Mouse (Mus musculus): Measurements from ENCODE around the gene P2rx1. TPM values are rescaled to one million over a fixed set of nuclear protein-coding genes. Genes with fewer than 3 reads are reported as not detected.

The P2rx1 gene
- polyA plus RNA-seq, 1 experiment from 2014 or later, result 5.6 TPM

GRCm38 (mm10) chr11:73023827-73024226, 24.9 kb downstream of the P2rx1 start:
- Histone ChIP-seq H3K4me1 (ENCODE audit: control insufficient read depth, insufficient read depth, low read length) (peaks cover 22% of the 10 kb centered on the region), H3K27ac (ENCODE audit: low read length) (peak overlapping the region; percentile 40; the same call in 1 of the 2 replicates), H3K9ac (ENCODE audit: low read length) (no peak overlapping the region), H3K27me3 (ENCODE audit: control insufficient read depth, insufficient read depth, low read length) (peaks cover 17% of the 10 kb centered on the region), H3K36me3 (ENCODE audit: control insufficient read depth, insufficient read depth) (no peaks in the 10 kb centered on the region), H3K4me3 (ENCODE audit: low read length) (no peak overlapping the region), H3K4me2 (ENCODE audit: low read depth, low read length) (no peak overlapping the region), H3K9me3 (replicated peaks; ENCODE audit: control insufficient read depth, low read length) (no peaks in the 10 kb centered on the region)
- ATAC-seq (replicated peaks; ENCODE audit: extremely low read depth, insufficient read depth, low FRiP score), result no peak
- WGBS, result 41% methylated on average over 4 of the region's 4 CpGs

DNA sequence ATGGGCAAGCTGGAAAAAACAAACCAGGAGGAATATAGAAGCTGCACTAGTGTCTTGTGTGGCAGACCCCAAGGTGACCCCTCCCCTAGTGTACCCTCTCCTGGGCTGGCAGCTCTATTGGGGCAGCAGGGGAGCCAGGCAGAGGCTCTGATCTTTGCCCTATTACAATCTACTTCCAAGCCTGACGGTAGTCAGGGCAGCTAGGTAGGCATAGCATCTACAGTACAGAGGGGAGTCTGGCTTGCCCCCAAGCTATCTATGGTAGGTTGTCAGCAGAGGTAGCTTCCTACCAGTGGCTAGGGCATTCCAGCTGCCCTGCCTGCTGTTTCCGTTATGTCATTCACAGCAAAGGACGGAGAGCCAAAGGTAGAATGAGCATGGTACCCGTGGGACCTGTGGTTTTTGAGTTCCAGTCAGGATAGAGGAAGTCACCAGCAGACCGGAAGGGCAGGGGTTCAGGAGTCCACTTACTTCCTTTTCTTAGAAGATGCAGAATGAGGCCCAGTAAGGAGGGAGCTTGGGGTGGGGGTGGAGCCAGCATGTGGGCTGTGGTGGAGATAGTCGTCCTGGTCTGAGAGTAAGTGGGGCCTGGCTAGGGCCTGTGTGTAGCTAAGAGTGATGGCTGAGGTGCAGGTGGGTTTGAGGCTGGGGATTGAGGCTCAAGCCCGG, 25.5 kb downstream of the P2rx1 start:
- Histone ChIP-seq H3K27me3 (ENCODE audit: control insufficient read depth, insufficient read depth, low read length) (peaks cover 17% of the 10 kb centered on the region), H3K9ac (ENCODE audit: low read length) (no peak overlapping the region), H3K4me2 (ENCODE audit: low read depth, low read length) (peak overlapping the region; percentile 4; the same call in 1 of the 2 replicates), H3K27ac (ENCODE audit: low read length) (peak overlapping the region; percentile 40; the same call in 1 of the 2 replicates), H3K36me3 (ENCODE audit: control insufficient read depth, insufficient read depth) (no peaks in the 10 kb centered on the region), H3K4me3 (ENCODE audit: low read length) (no peak overlapping the region), H3K9me3 (replicated peaks; ENCODE audit: control insufficient read depth, low read length) (no peaks in the 10 kb centered on the region), H3K4me1 (ENCODE audit: control insufficient read depth, insufficient read depth, low read length) (peaks cover 22% of the 10 kb centered on the region)
- WGBS, result 46% methylated on average over 7 of the region's 7 CpGs
- peak; percentile 45 for ATAC-seq (replicated peaks; ENCODE audit: extremely low read depth, insufficient read depth, low FRiP score)

DNA sequence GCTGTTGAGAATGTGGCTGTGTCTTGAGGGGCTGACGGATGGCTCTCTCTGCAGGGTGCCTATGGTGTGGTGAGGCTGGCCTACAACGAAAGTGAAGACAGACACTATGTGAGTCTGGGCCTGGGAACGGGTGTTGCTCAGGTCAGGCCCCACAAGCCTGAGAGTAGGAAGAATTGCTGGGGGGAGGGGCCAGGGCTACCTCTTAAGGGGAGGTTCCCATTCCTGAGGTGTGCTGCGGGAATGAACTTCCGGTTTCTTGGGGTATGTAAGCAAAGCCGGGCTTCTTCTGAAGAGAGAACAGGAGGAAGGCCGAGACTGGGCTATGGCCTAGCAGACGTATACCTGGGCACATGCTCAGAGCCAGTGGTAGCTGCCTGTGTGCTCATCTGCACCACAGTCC, 28.1 kb downstream of the P2rx1 start:
- Histone ChIP-seq H3K27ac (ENCODE audit: low read length) (no peak overlapping the region), H3K9ac (ENCODE audit: low read length) (no peak overlapping the region), H3K4me1 (ENCODE audit: control insufficient read depth, insufficient read depth, low read length) (peaks cover 22% of the 10 kb centered on the region), H3K4me2 (ENCODE audit: low read depth, low read length) (no peak overlapping the region), H3K9me3 (replicated peaks; ENCODE audit: control insufficient read depth, low read length) (no peaks in the 10 kb centered on the region), H3K27me3 (ENCODE audit: control insufficient read depth, insufficient read depth, low read length) (no peaks in the 10 kb centered on the region; the same call in 1 of the 2 replicates), H3K36me3 (ENCODE audit: control insufficient read depth, insufficient read depth) (no peaks in the 10 kb centered on the region), H3K4me3 (ENCODE audit: low read length) (no peak overlapping the region)
- no peak for ATAC-seq (replicated peaks; ENCODE audit: extremely low read depth, insufficient read depth, low FRiP score)
- WGBS, result 57% methylated on average over 8 of the region's 8 CpGs

DNA sequence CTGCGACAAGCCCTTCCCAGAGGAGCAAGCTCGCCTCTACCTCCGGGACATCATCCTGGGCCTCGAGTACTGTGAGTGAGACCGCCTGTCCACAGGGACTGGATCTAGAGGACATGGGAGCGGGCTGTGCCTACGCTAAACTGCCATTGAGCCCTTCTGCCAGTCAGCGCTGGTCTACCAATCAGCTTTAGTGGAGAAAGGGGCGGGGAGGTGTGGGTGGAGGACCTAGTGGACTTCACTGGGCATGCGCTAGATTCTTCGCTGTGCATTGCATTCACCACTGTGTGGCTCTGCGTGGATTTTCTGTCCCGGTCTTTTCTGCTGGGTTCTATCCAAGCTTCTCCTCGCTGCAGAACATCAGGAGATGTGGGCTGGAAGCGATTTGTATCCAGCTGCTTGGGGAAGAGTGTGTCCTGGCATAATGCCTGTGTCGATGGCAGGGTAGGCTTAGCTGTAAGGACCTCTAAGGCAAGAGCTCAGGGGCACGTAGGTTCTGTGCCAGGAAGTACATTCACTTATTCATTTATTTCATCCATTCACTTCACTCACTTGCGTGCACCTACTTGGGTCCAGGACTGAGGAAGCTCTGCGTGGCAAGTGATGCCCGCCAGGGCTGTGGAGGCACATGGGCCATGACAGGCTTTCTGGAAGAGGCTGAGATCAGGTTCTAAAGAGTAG, 32.1 kb downstream of the P2rx1 start:
- Histone ChIP-seq H3K27ac (ENCODE audit: low read length) (peak overlapping the region; percentile 73), H3K27me3 (ENCODE audit: control insufficient read depth, insufficient read depth, low read length) (no peaks in the 10 kb centered on the region), H3K4me2 (ENCODE audit: low read depth, low read length) (peak overlapping the region; percentile 80), H3K4me3 (ENCODE audit: low read length) (peak overlapping the region; percentile 42), H3K4me1 (ENCODE audit: control insufficient read depth, insufficient read depth, low read length) (peaks cover 10% of the 10 kb centered on the region), H3K9ac (ENCODE audit: low read length) (peak overlapping the region; percentile 68), H3K36me3 (ENCODE audit: control insufficient read depth, insufficient read depth) (no peaks in the 10 kb centered on the region), H3K9me3 (replicated peaks; ENCODE audit: control insufficient read depth, low read length) (no peaks in the 10 kb centered on the region)
- 27% methylated on average over 20 of the region's 20 CpGs for WGBS
- ATAC-seq (replicated peaks; ENCODE audit: extremely low read depth, insufficient read depth, low FRiP score), result peak; percentile 90

- Histone ChIP-seq H3K36me3 (ENCODE audit: control insufficient read depth, insufficient read depth) (no peaks in the 10 kb centered on the region), H3K27me3 (ENCODE audit: control insufficient read depth, insufficient read depth, low read length) (no peaks in the 10 kb centered on the region), H3K4me1 (ENCODE audit: control insufficient read depth, insufficient read depth, low read length) (peaks cover 16% of the 10 kb centered on the region), H3K4me2 (ENCODE audit: low read depth, low read length) (peak overlapping the region; percentile 80; the same call in 1 of the 2 replicates), H3K9me3 (replicated peaks; ENCODE audit: control insufficient read depth, low read length) (no peaks in the 10 kb centered on the region), H3K4me3 (ENCODE audit: low read length) (no peak overlapping the region), H3K27ac (ENCODE audit: low read length) (peak overlapping the region; percentile 73), H3K9ac (ENCODE audit: low read length) (peak overlapping the region; percentile 68)
- ATAC-seq (replicated peaks; ENCODE audit: extremely low read depth, insufficient read depth, low FRiP score), result no peak
- WGBS, result 77% methylated on average over 5 of the region's 5 CpGs
Measured at GRCm38 (mm10) chr11:73031536-73031935, 32.6 kb downstream of the P2rx1 start.

DNA sequence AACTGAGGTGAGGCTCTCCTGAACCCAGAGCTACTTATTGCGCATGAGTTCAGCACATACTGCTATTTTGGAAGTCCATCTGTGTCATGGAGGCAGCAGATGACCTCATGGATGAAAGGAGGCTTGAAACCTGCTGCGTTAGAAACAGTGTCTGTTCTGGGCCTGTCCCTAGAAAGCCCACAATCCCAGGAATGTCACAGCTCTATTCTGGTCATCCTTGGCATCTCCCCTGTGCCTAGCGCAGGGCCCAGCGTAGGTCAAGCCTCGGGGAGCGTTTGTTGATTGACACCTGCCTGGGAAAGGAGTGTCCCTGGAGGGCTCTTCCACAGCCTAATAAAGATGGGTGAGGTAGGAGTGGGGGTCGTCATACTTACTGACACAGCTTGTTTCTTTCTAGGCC, 37.2 kb downstream of the P2rx1 start:
- H3K36me3 ChIP-seq (ENCODE audit: control insufficient read depth, insufficient read depth), result no peaks in the 10 kb centered on the region
- H3K4me2 ChIP-seq (ENCODE audit: low read depth, low read length), result no peak overlapping the region
- H3K9ac ChIP-seq (ENCODE audit: low read length), result no peak overlapping the region
- no peaks in the 10 kb centered on the region for H3K9me3 ChIP-seq (replicated peaks; ENCODE audit: control insufficient read depth, low read length)
- WGBS, result 61% methylated on average over 7 of the region's 7 CpGs
- H3K27ac ChIP-seq (ENCODE audit: low read length), result no peak overlapping the region
- H3K4me1 ChIP-seq (ENCODE audit: control insufficient read depth, insufficient read depth, low read length), result peaks cover 10% of the 10 kb centered on the region
- no peaks in the 10 kb centered on the region for H3K27me3 ChIP-seq (ENCODE audit: control insufficient read depth, insufficient read depth, low read length)
- ATAC-seq (replicated peaks; ENCODE audit: extremely low read depth, insufficient read depth, low FRiP score), result no peak
- no peak overlapping the region for H3K4me3 ChIP-seq (ENCODE audit: low read length)

DNA sequence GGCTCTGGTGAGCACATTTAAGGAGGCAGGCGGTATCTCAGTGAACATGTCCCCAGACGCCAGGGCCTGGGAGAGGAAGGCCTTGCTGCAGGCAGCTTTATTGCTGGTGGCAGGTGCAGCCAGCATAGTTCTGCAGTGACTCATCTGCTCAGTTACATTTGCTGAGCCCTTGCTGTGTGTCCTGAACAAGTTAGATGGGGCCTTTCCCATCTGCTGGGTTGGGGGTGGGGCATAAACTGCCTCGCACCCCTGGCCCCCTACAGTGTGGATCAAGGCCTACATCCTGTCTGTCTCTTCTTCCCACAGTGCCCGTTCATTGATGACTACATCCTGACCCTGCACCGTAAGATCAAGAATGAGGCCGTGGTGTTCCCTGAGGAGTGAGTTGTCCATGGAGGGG, 38.0 kb downstream of the P2rx1 start:
- Histone ChIP-seq H3K27ac (ENCODE audit: low read length) (no peak overlapping the region), H3K4me2 (ENCODE audit: low read depth, low read length) (no peak overlapping the region), H3K4me3 (ENCODE audit: low read length) (no peak overlapping the region), H3K27me3 (ENCODE audit: control insufficient read depth, insufficient read depth, low read length) (no peaks in the 10 kb centered on the region), H3K9me3 (replicated peaks; ENCODE audit: control insufficient read depth, low read length) (no peaks in the 10 kb centered on the region), H3K36me3 (ENCODE audit: control insufficient read depth, insufficient read depth) (no peaks in the 10 kb centered on the region), H3K4me1 (ENCODE audit: control insufficient read depth, insufficient read depth, low read length) (peaks cover 7% of the 10 kb centered on the region), H3K9ac (ENCODE audit: low read length) (no peak overlapping the region)
- 56% methylated on average over 6 of the region's 6 CpGs for WGBS
- ATAC-seq (replicated peaks; ENCODE audit: extremely low read depth, insufficient read depth, low FRiP score), result peak; percentile 39; the same call in 1 of the 2 replicates

- ATAC-seq (replicated peaks; ENCODE audit: extremely low read depth, insufficient read depth, low FRiP score), result no peak
- H3K36me3 ChIP-seq (ENCODE audit: control insufficient read depth, insufficient read depth), result no peaks in the 10 kb centered on the region
- H3K4me1 ChIP-seq (ENCODE audit: control insufficient read depth, insufficient read depth, low read length), result peaks cover 7% of the 10 kb centered on the region
- no peaks in the 10 kb centered on the region for H3K27me3 ChIP-seq (ENCODE audit: control insufficient read depth, insufficient read depth, low read length)
- no peak overlapping the region for H3K4me2 ChIP-seq (ENCODE audit: low read depth, low read length)
- no peaks in the 10 kb centered on the region for H3K9me3 ChIP-seq (replicated peaks; ENCODE audit: control insufficient read depth, low read length)
- 77% methylated on average over 3 of the region's 3 CpGs for WGBS
- H3K4me3 ChIP-seq (ENCODE audit: low read length), result no peak overlapping the region
- H3K27ac ChIP-seq (ENCODE audit: low read length), result no peak overlapping the region
- H3K9ac ChIP-seq (ENCODE audit: low read length), result no peak overlapping the region
Measured at GRCm38 (mm10) chr11:73037691-73038090, 38.8 kb downstream of the P2rx1 start.

DNA sequence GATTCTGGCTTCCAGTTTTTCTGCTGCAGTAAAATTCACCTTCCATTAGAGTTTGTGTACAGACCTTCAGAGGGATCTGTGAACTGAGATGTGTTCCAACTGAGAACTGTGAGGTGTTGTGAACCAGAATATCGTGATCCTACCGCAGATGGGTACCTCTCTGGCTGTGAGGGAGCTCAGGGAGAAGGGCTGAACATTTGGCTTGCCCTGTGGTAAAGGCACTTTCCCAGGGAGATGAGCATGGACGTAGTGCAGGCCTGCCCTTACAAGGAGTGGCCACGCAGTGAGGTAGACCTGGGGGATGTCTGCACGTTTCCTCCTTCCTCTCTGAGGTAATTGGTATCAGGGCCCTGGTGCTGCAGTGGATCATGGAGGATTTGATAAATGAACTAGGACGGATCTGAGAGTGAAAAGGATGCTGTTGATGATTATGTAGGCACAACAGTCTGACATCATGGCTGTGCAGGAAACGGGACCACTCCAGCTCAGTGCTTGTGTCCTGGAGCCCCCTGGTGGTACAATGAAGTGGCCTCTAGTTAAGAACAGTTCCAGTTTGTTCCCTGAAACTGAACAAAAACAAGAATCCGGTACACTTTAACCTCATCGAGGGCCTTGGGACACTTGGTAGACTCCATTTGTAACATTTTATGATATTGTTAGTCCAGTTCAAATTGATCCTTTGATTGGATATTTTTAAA, 40.3 kb downstream of the P2rx1 start:
- Histone ChIP-seq H3K9ac (ENCODE audit: low read length) (no peak overlapping the region), H3K4me2 (ENCODE audit: low read depth, low read length) (no peak overlapping the region), H3K27me3 (ENCODE audit: control insufficient read depth, insufficient read depth, low read length) (no peaks in the 10 kb centered on the region), H3K27ac (ENCODE audit: low read length) (no peak overlapping the region), H3K36me3 (ENCODE audit: control insufficient read depth, insufficient read depth) (no peaks in the 10 kb centered on the region), H3K4me3 (ENCODE audit: low read length) (no peak overlapping the region), H3K9me3 (replicated peaks; ENCODE audit: control insufficient read depth, low read length) (no peaks in the 10 kb centered on the region), H3K4me1 (ENCODE audit: control insufficient read depth, insufficient read depth, low read length) (peaks cover 8% of the 10 kb centered on the region)
- 50% methylated on average over 9 of the region's 9 CpGs for WGBS
- peak; percentile 54; the same call in 1 of the 2 replicates for ATAC-seq (replicated peaks; ENCODE audit: extremely low read depth, insufficient read depth, low FRiP score)
